Mouse (Mus musculus): ENCODE measurements around the gene Wscd2. TPM values are rescaled to one million over a fixed set of nuclear protein-coding genes. Genes with fewer than 3 reads are reported as not detected.

Gene Wscd2
- total and polyA plus RNA-seq, 3 experiments: not detected

GRCm38 (mm10) chr5:113629248-113629647 is 139.1 kb downstream of the Wscd2 start:
- TF ChIP-seq POLR2A (IDR thresholded peaks at IDR 0.05; ENCODE audit: control insufficient read depth in 1 of 2, insufficient read depth in 1 of 2, low read depth in 1 of 2, low read length in 2 of 2, poor library complexity in 1 of 2) (no peak), ZC3H11A (IDR thresholded peaks at IDR 0.05; ENCODE audit: low read depth, low read length) (no peak), TAL1 (IDR thresholded peaks at IDR 0.05; ENCODE audit: low read length) (no peak), KAT2A (conservative IDR thresholded peaks at IDR 0.05; ENCODE audit: low read depth, low read length) (no peak), ZNF384 (IDR thresholded peaks at IDR 0.05; ENCODE audit: low read depth, low read length) (no peak), CHD2 (IDR thresholded peaks at IDR 0.05; ENCODE audit: low read length) (no peak), MYB (IDR thresholded peaks at IDR 0.05; ENCODE audit: low read depth, low read length) (no peak), SMC3 (IDR thresholded peaks at IDR 0.05; ENCODE audit: low read depth, low read length) (no peak), BHLHE40 (IDR thresholded peaks at IDR 0.05; ENCODE audit: borderline replicate concordance, low read depth, low read length) (no peak), POLR2AphosphoS2 (IDR thresholded peaks at IDR 0.05; ENCODE audit: low read length) (no peak), TCF12 (IDR thresholded peaks at IDR 0.05; ENCODE audit: low read depth, low read length) (no peak), SIN3A (IDR thresholded peaks at IDR 0.05; ENCODE audit: low read length) (no peak), USF1 (IDR thresholded peaks at IDR 0.05; ENCODE audit: low read depth, low read length) (no peak), E2F4 (IDR thresholded peaks at IDR 0.05; ENCODE audit: borderline replicate concordance, low read depth, low read length) (no peak), ETS1 (IDR thresholded peaks at IDR 0.05; ENCODE audit: low read depth, low read length) (no peak), EP300 (IDR thresholded peaks at IDR 0.05; ENCODE audit: low read depth in 1 of 2, low read length in 2 of 2) (no peak), GABPA (IDR thresholded peaks at IDR 0.05; ENCODE audit: low read depth, low read length) (no peak), MAX (IDR thresholded peaks at IDR 0.05; ENCODE audit: low read length) (no peak), NRF1 (IDR thresholded peaks at IDR 0.05; ENCODE audit: insufficient read depth, low read depth, low read length, poor library complexity, severe bottlenecking) (no peak), GATA1 (IDR thresholded peaks at IDR 0.05; ENCODE audit: low read depth, low read length) (no peak)

GRCm38 (mm10) chr5:113630116-113630515 is 140.0 kb downstream of the Wscd2 start:
- Histone ChIP-seq H3K27ac (ENCODE audit: control insufficient read depth, low read depth, low read length) (no peak overlapping the region), H3K4me1 (ENCODE audit: control insufficient read depth in 1 of 2, insufficient read depth in 2 of 2, low read length in 2 of 2) (no peaks in the 10 kb centered on the region), H3K27me3 (ENCODE audit: control insufficient read depth in 1 of 2, insufficient read depth in 2 of 2, low read length in 2 of 2) (no peaks in the 10 kb centered on the region), H3K79me2 (ENCODE audit: control insufficient read depth, insufficient read depth, low read length, poor library complexity) (no peaks in the 10 kb centered on the region), H3K9me3 (replicated peaks; ENCODE audit: insufficient read depth, low read length) (no peaks in the 10 kb centered on the region), H3K36me3 (ENCODE audit: control insufficient read depth in 1 of 2, insufficient read depth in 2 of 2, low read length in 2 of 2) (no peaks in the 10 kb centered on the region), H3K9ac (ENCODE audit: control insufficient read depth, low read depth, low read length, poor library complexity, severe bottlenecking) (no peak overlapping the region), H3K4me3 (ENCODE audit: control insufficient read depth in 1 of 2, insufficient read depth in 1 of 2, low read depth in 2 of 2, low read length in 2 of 2) (no peak overlapping the region)
- DNase-seq (ENCODE audit: low read depth, low spot score): no peak
- TF ChIP-seq POLR2AphosphoS5 (IDR thresholded peaks at IDR 0.05; ENCODE audit: borderline replicate concordance, low read depth, low read length) (no peak), TBP (IDR thresholded peaks at IDR 0.05; ENCODE audit: low read depth, low read length) (no peak), CTCF (IDR thresholded peaks at IDR 0.05 in 2 of 3, conservative IDR thresholded peaks at IDR 0.05 in 1 of 3; ENCODE audit: control insufficient read depth in 1 of 3, insufficient read depth in 1 of 3, low read depth in 2 of 3, low read length in 3 of 3, poor library complexity in 1 of 3, severe bottlenecking in 1 of 3) (no peak), TCF12 (IDR thresholded peaks at IDR 0.05; ENCODE audit: low read depth, low read length) (no peak), ELF1 (IDR thresholded peaks at IDR 0.05; ENCODE audit: low read depth, low read length) (no peak), HCFC1 (IDR thresholded peaks at IDR 0.05; ENCODE audit: low read depth, low read length) (no peak), SIN3A (IDR thresholded peaks at IDR 0.05; ENCODE audit: low read length) (no peak), SMC3 (IDR thresholded peaks at IDR 0.05; ENCODE audit: low read depth, low read length) (no peak), MYB (IDR thresholded peaks at IDR 0.05; ENCODE audit: low read depth, low read length) (no peak), MEF2A (IDR thresholded peaks at IDR 0.05; ENCODE audit: extremely low read depth, insufficient replicate concordance, low read depth, low read length, poor library complexity, severe bottlenecking) (no peak), MYC (IDR thresholded peaks at IDR 0.05; ENCODE audit: low read depth, low read length) (no peak), CHD2 (IDR thresholded peaks at IDR 0.05; ENCODE audit: low read length) (no peak), POLR2A (IDR thresholded peaks at IDR 0.05; ENCODE audit: control insufficient read depth in 1 of 2, insufficient read depth in 1 of 2, low read depth in 1 of 2, low read length in 2 of 2, poor library complexity in 1 of 2) (no peak), NELFE (IDR thresholded peaks at IDR 0.05; ENCODE audit: low read depth, low read length) (no peak), MAZ (IDR thresholded peaks at IDR 0.05; ENCODE audit: low read depth, low read length) (no peak), MXI1 (IDR thresholded peaks at IDR 0.05; ENCODE audit: low read depth, low read length) (no peak), GABPA (IDR thresholded peaks at IDR 0.05; ENCODE audit: low read depth, low read length) (no peak), UBTF (IDR thresholded peaks at IDR 0.05; ENCODE audit: borderline replicate concordance, insufficient read depth, low read depth, low read length) (no peak), POLR2AphosphoS2 (IDR thresholded peaks at IDR 0.05; ENCODE audit: low read length) (no peak)

More at GRCm38 (mm10) chr5:113629248-113629647, 139.1 kb downstream of the Wscd2 start:
- Histone ChIP-seq H3K79me2 (ENCODE audit: control insufficient read depth, insufficient read depth, low read length, poor library complexity) (no peaks in the 10 kb centered on the region), H3K9me3 (replicated peaks; ENCODE audit: insufficient read depth, low read length) (no peaks in the 10 kb centered on the region), H3K36me3 (ENCODE audit: control insufficient read depth in 1 of 2, insufficient read depth in 2 of 2, low read length in 2 of 2) (no peaks in the 10 kb centered on the region), H3K9ac (ENCODE audit: control insufficient read depth, low read depth, low read length, poor library complexity, severe bottlenecking) (no peak overlapping the region), H3K27ac (ENCODE audit: control insufficient read depth, low read depth, low read length) (no peak overlapping the region), H3K27me3 (ENCODE audit: control insufficient read depth in 1 of 2, insufficient read depth in 2 of 2, low read length in 2 of 2) (no peaks in the 10 kb centered on the region), H3K4me3 (ENCODE audit: control insufficient read depth in 1 of 2, insufficient read depth in 1 of 2, low read depth in 2 of 2, low read length in 2 of 2) (no peak overlapping the region), H3K4me1 (ENCODE audit: control insufficient read depth in 1 of 2, insufficient read depth in 2 of 2, low read length in 2 of 2) (no peaks in the 10 kb centered on the region)
- DNase-seq (ENCODE audit: low read depth, low spot score): no peak
